Mouse (Mus musculus) myocyte (in vitro differentiated cells): ENCODE results near the gene Gm20388.

ENCODE experiments used
- POLR2AphosphoS2 ChIP-seq: IDR thresholded peaks from one replicate; pipeline ENCODE4 v1.6.1; 2011; ENCODE audit warnings: low read depth, control low read depth; ENCODE audit not compliant: insufficient read length
- USF1 ChIP-seq: IDR thresholded peaks from one replicate; pipeline ENCODE4 v1.6.1; 2011; ENCODE audit warnings: low read depth, mild to moderate bottlenecking, control low read depth, moderate library complexity

DNA sequence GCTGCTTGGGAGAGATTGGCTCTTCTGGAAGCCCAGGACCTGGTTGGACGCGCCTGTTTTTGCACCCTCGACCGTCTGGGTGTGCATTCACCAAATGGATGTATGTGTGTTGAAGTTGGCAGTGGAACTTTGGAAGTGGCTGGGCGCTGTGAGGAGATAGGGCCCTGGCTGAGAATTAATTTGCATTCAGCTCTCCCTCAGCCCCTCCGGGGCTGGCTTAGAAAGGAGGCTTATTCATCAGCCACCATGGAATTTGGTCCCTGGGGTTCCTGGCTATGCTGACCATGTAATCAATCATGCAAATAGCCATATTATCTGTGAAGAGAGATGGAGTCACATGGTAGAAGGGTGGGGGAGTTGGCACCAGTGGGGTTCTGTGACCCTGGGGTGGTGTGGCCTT is 1102.7 kb downstream of the Gm20388 start:
- TF ChIP-seq USF1, result no peak
- no peak for TF ChIP-seq POLR2AphosphoS2
